Comparison of ENCODE assay signal across 1 mouse cellular context in genomic region chr6:47942461-47942860, GRCm38 (mm10).
TF ChIP-seq lines count a peak whose summit lies in the region.

No protein-coding gene starts in this region.

TF ChIP-seq in CH12.LX, 34 proteins besides CTCF, POLR2A, EP300 and RAD21 (continued from another document):
- TF ChIP-seq POLR2AphosphoS2 (IDR thresholded peaks at IDR 0.05; ENCODE audit: low read depth, low read length), result no peak
- TF ChIP-seq ETS1 (conservative IDR thresholded peaks at IDR 0.05; ENCODE audit: low read depth, low read length), result no peak
- no peak; the same call in 1 of the 2 replicates for TF ChIP-seq MAX (IDR thresholded peaks at IDR 0.05; ENCODE audit: low read length)
- no peak for TF ChIP-seq SIN3A (IDR thresholded peaks at IDR 0.05; ENCODE audit: low read length)
- TF ChIP-seq UBTF (IDR thresholded peaks at IDR 0.05; ENCODE audit: low read depth, low read length), result no peak
- 0 out of 2 replicates have a peak, but pooled peaks have one; percentile 7 for TF ChIP-seq IRF4 (IDR thresholded peaks at IDR 0.05; ENCODE audit: low read depth, low read length)
- TF ChIP-seq SMC3 (IDR thresholded peaks at IDR 0.05; ENCODE audit: low read depth, low read length), result no peak
- TF ChIP-seq TBP (conservative IDR thresholded peaks at IDR 0.05; ENCODE audit: low read depth, low read length), result no peak
- TF ChIP-seq RCOR1 (conservative IDR thresholded peaks at IDR 0.05; ENCODE audit: low read depth, low read length), result no peak
- no peak for TF ChIP-seq MXI1 (IDR thresholded peaks at IDR 0.05; ENCODE audit: low read depth, low read length)
- TF ChIP-seq JUN (IDR thresholded peaks at IDR 0.05; ENCODE audit: insufficient read depth, low read depth, low read length), result no peak
- no peak; the same call in 1 of the 2 replicates for TF ChIP-seq ZNF384 (IDR thresholded peaks at IDR 0.05; ENCODE audit: low read depth, low read length)
- no peak for TF ChIP-seq USF2 (conservative IDR thresholded peaks at IDR 0.05; ENCODE audit: low read depth, low read length)
- no peak; the same call in 1 of the 2 replicates for TF ChIP-seq HCFC1 (IDR thresholded peaks at IDR 0.05; ENCODE audit: low read depth, low read length)
